Mouse (Mus musculus) limb, embryonic 14.5 days (tissue): ENCODE measurements around the gene Ferd3l. TPM values are rescaled to one million over a fixed set of nuclear protein-coding genes. Genes with fewer than 3 reads are reported as not detected.

Experiments
- ATAC-seq: fragments of 200-750 bp; cut with Nextera tagmentation; 2 replicates; pipeline ENCODE4 v1.8.0; 2017; ENCODE audit warnings: low read depth, moderate number of reproducible peaks, moderate TSS enrichment; ENCODE audit not compliant: low FRiP score
- DNase-seq: peaks from one replicate; pipeline ENCODE4 v3.0.0-alpha.2; 2015; ENCODE audit warnings: low spot score
- H3K27ac ChIP-seq: fragments of 300-500 bp; sonication (generic); replicated peaks from 2 replicates; pipeline ENCODE4 v1.5.1; 2014; ENCODE audit warnings: low read depth, mild to moderate bottlenecking, low read length, moderate library complexity, mixed read lengths
- H3K27me3 ChIP-seq: fragments of 300-500 bp; sonication (generic); 2 replicates; pipeline ENCODE4 v1.6.1; 2014; ENCODE audit warnings: low read length, mixed read lengths; ENCODE audit not compliant: control insufficient read depth, insufficient read depth
- H3K36me3 ChIP-seq: fragments of 300-500 bp; sonication (generic); 2 replicates; pipeline ENCODE4 v1.6.1; 2014; ENCODE audit warnings: mild to moderate bottlenecking, low read length, moderate library complexity, mixed read lengths; ENCODE audit not compliant: control insufficient read depth, insufficient read depth
- H3K4me1 ChIP-seq: fragments of 300-500 bp; sonication (generic); 2 replicates; pipeline ENCODE4 v1.6.1; 2014; ENCODE audit warnings: antibody characterized with exemption, low read length, mixed read lengths; ENCODE audit not compliant: control insufficient read depth, insufficient read depth
- H3K4me2 ChIP-seq: fragments of 300-500 bp; sonication (generic); replicated peaks from 2 replicates; pipeline ENCODE4 v1.6.1; 2014; ENCODE audit warnings: low read depth, mild to moderate bottlenecking, low read length, moderate library complexity; ENCODE audit not compliant: severe bottlenecking
- H3K4me3 ChIP-seq: fragments of 300-500 bp; sonication (generic); replicated peaks from 2 replicates; pipeline ENCODE4 v1.5.1; 2014; ENCODE audit warnings: low read length
- H3K9ac ChIP-seq: fragments of 300-500 bp; sonication (generic); 2 replicates; pipeline ENCODE4 v1.6.1; 2014; ENCODE audit warnings: mild to moderate bottlenecking, low read depth, low read length, moderate library complexity; ENCODE audit not compliant: severe bottlenecking
- H3K9me3 ChIP-seq: fragments of 300-500 bp; sonication (generic); 2 replicates; pipeline ENCODE4 v1.6.1; 2016; ENCODE audit warnings: low read length; ENCODE audit not compliant: control insufficient read depth
- POLR2A ChIP-seq: fragments of 200-500 bp; IDR thresholded peaks from 2 replicates; pipeline ENCODE4 v1.8.0; 2012; ENCODE audit warnings: inconsistent platforms, mild to moderate bottlenecking, moderate library complexity, borderline replicate concordance; ENCODE audit not compliant: insufficient read depth, insufficient read length; ENCODE audit errors: extremely low read depth
- WGBS: fragments of 180-500 bp; shearing (Covaris S2); extraction: QIAGEN DNeasy Blood & Tissue Kit; methylation state at CpG from one replicate; pipeline ENCODE4 v1.1.7; 2014; 5-methylcytosine and 5-hydroxymethylcytosine counted together
- polyA plus RNA-seq, 2 experiments: library from polyadenylated mRNA; depleted of rRNA in 1 of 2; stranded (reverse) in 1 of 2; unstranded in 1 of 2; fragments of >200 nt; fragmentation: Nextera tagmentation in 1 of 2; extraction: Ambion mirVana in 1 of 2; gene quantifications; 2 replicates each; pipeline versions ENCODE4 v1.2.1 to v1.2.3; 2012 to 2014

Gene Ferd3l
- polyA plus RNA-seq, 2 experiments, result not detected

GRCm38 (mm10) chr12:33965661-33966360 lies 37.6 kb downstream of the Ferd3l start:
- peaks cover 17% of the 10 kb centered on the region for H3K36me3 ChIP-seq
- ATAC-seq (no peak), DNase-seq (no peak)
- H3K27me3 ChIP-seq, result peaks cover 4% of the 10 kb centered on the region; the same call in 1 of the 2 replicates
- WGBS, result 11% methylated on average over 5 of the region's 5 CpGs
- TF ChIP-seq POLR2A, result no peak
- peak overlapping the region; percentile 73 for H3K4me2 ChIP-seq
- H3K4me3 ChIP-seq, result no peak overlapping the region
- H3K4me1 ChIP-seq, result peaks cover 31% of the 10 kb centered on the region
- peak overlapping the region; percentile 82; the same call in 1 of the 2 replicates for H3K27ac ChIP-seq
- H3K9ac ChIP-seq, result 0 out of 2 replicates have a peak overlapping the region, but pooled peaks have one; percentile 54
- H3K9me3 ChIP-seq, result no peaks in the 10 kb centered on the region

GRCm38 (mm10) chr12:33966490-33967415 lies 38.5 kb downstream of the Ferd3l start:
- Histone ChIP-seq H3K4me2 (peak overlapping the region; percentile 73), H3K9ac (peak overlapping the region; percentile 54), H3K36me3 (peaks cover 8% of the 10 kb centered on the region), H3K9me3 (no peaks in the 10 kb centered on the region), H3K4me1 (peaks cover 31% of the 10 kb centered on the region), H3K27ac (peak overlapping the region; percentile 82), H3K4me3 (peak overlapping the region; percentile 35), H3K27me3 (peaks cover 4% of the 10 kb centered on the region; the same call in 1 of the 2 replicates)
- 2% methylated on average over 35 of the region's 35 CpGs for WGBS
- DNase-seq, result peak; percentile 69
- no peak for TF ChIP-seq POLR2A
- ATAC-seq, result 0 out of 2 replicates have a peak, but pooled peaks have one; percentile 4

GRCm38 (mm10) chr12:33967514-33967913 lies 39.3 kb downstream of the Ferd3l start:
- Histone ChIP-seq H3K4me3 (peak overlapping the region; percentile 35), H3K9me3 (no peaks in the 10 kb centered on the region), H3K36me3 (no peaks in the 10 kb centered on the region), H3K27me3 (peaks cover 4% of the 10 kb centered on the region; the same call in 1 of the 2 replicates), H3K4me2 (peak overlapping the region; percentile 73), H3K4me1 (peaks cover 31% of the 10 kb centered on the region), H3K9ac (peak overlapping the region; percentile 54), H3K27ac (peak overlapping the region; percentile 82)
- WGBS, result under 1% methylated on average over 21 of the region's 21 CpGs
- ATAC-seq (0 out of 2 replicates have a peak, but pooled peaks have one; percentile 20), DNase-seq (no peak)
- TF ChIP-seq POLR2A, result no peak

GRCm38 (mm10) chr12:33968041-33968897 lies 40.0 kb downstream of the Ferd3l start:
- Histone ChIP-seq H3K4me3 (peak overlapping the region; percentile 35), H3K4me1 (peaks cover 31% of the 10 kb centered on the region), H3K4me2 (peak overlapping the region; percentile 73), H3K27ac (peak overlapping the region; percentile 82), H3K27me3 (peaks cover 4% of the 10 kb centered on the region; the same call in 1 of the 2 replicates), H3K9me3 (no peaks in the 10 kb centered on the region), H3K36me3 (no peaks in the 10 kb centered on the region), H3K9ac (peak overlapping the region; percentile 54)
- no peak for ATAC-seq
- TF ChIP-seq POLR2A, result no peak
- no peak for DNase-seq
- 4% methylated on average over 37 of the region's 37 CpGs for WGBS
